Mouse (Mus musculus) embryonic stem cell, embryonic (primary cell): ENCODE results near the gene Akr1b7.
"Not testable (repeated sequence)": the region's sequence is repeated elsewhere in the genome, so short reads cannot be mapped to it uniquely, and the experiment has no call there.

Experiments used
- CTCF ChIA-PET, 4 experiments: fragments of 300-600 bp in 2 of 4; fragments of 350-600 bp in 2 of 4; sonication (Branson Sonifier 250); formaldehyde crosslinking; loops; one replicate each; lab custom pipeline; 2022; ENCODE audit warnings: inconsistent platforms in 2 of 4; lab: Charles Lee
- POLR2A ChIA-PET, 4 experiments: fragments of 300-600 bp in 2 of 4; fragments of 350-600 bp in 2 of 4; sonication (Branson Sonifier 250); formaldehyde crosslinking; loops; one replicate each; lab custom pipeline; 2022; ENCODE audit warnings: antibody characterized with exemption in 4 of 4, inconsistent platforms in 1 of 4; lab: Charles Lee

Gene Akr1b7

DNA sequence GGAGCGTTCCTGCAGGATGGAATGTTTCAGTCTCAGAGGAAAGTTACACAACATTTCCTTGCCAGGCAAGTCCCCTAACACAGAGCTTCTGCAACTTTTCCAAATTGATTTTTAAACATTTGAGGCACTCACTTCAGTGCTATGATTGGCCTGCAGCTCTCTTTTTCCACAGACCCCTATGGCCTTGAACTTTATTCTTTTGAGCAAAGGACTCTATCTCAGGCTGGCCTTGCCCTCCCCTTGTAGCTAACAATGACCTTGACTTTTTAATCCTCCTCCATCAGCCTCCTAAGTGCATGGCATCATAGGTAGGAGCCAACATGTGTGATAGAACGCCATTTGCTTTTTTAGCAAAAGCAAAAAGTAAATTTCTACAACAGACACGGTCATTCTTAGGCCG, 5.4 kb upstream of the Akr1b7 start:
- ChIA-PET POLR2A (no interaction called here), CTCF (no interaction called here)

DNA sequence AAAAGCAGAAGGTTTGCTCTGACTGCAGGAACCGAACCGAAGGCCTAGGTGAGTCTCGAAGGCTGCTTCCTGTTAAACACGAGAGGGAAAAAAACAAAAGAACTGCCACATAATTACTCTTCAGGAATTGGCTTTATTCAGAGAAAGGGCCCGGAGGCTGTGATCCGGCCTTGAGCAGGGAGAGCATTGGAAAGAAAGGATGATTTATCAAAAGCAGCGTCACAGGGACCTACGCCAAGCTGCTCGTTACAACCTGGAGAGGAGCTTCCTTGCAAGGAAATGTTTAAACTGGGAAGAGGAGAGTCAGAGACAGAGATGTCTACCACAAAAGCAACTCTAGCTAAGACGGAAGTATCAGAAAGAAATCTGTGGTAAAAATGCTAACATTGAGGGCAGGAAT, 4.7 kb upstream of the Akr1b7 start:
- CTCF ChIA-PET = interaction anchor here in 1 of 4 experiments (0.5 kb wide), 1 partner anchor 113 kb away, joined by 7 read pairs; no protein-coding TSS in a partner anchor
- POLR2A ChIA-PET = no interaction called here

DNA sequence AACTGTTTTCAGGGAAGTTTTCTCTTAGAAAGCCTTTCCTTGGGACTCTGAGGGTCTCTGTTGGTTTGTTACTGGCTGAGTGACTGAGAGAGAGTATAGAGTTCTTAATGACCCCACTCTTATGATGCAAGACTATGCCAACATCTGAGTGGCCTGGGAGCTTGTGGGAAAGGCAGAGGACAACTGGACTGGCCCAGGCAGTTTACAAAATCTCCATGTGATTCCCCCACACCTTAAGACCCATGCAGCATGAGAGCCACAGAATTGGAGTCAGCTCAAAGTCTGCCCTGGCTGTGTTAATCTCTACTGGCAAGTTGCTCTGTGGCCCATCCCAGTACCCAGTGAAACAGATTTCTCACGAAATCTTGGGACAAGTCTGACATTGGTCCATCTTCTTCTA, 554 bp downstream of the Akr1b7 start:
- ChIA-PET CTCF (no interaction called here), POLR2A (interaction anchor here in 2 of 4 experiments (0.6 to 1.1 kb wide), 2 partner anchors 69 to 324 kb away, joined by 3 to 4 read pairs; no protein-coding TSS in a partner anchor)

DNA sequence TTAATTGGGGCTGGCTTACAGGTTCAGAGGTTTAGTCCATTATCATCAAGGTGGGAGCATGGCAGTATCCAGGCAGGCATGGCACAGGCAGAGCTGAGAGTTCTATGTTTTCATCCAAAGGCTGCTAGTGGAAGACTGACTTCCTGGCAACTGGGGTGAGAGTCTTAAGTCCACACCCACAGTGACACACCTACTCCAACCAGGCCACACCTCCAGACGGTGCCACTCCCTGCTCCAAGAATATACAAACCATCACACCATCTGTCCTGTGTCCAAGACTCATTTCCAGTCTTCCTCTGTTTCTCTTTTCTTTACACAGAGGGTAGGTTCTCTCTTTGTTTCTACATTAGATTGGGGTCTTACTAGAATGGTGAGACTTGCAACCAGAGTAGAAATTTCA, 1.3 kb downstream of the Akr1b7 start:
- CTCF ChIA-PET = not testable (repeated sequence)
- POLR2A ChIA-PET = interaction anchor here in 1 of 4 experiments (1.1 kb wide), 1 partner anchor 69 kb away, joined by 3 read pairs; no protein-coding TSS in a partner anchor

DNA sequence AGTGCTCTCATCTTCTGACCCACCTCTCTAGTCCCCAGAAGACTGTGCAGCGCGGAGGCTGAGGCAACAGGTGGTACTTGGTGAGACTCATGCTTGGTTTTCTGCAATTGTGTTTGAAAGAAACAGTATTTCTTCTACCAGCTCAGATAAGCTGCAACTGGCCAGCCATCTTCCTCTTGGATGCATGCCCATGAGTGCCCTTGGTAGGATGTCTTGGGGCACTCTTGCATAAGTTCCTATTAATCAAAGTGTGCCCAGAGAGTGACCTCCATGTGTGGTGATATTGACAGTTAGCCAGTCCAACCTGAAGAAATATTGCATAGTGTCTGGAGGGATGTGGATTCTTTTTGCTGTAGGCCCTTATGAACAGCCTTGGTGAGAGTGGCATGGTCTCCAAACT, 4.4 kb downstream of the Akr1b7 start:
- ChIA-PET CTCF (no interaction called here), POLR2A (no interaction called here)

DNA sequence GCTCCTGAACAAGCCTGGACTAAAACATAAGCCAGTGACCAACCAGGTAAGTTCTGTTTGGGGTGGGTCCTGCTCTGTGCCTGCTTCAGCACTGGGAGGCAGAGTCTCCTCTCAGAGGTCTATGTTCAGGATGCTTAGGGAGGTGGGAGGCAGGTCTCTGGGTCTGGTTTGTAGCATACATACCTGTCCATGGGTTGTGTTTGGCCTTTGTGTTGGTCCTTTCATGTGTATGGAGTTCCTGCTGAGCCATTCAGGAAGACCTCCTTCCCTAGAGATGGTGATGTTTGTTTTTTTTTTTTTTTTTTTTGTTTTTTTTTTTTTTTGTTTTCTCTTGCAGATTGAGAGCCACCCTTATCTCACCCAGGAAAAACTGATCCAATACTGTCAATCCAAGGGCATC, 6.9 kb downstream of the Akr1b7 start:
- ChIA-PET POLR2A (no interaction called here), CTCF (no interaction called here)

DNA sequence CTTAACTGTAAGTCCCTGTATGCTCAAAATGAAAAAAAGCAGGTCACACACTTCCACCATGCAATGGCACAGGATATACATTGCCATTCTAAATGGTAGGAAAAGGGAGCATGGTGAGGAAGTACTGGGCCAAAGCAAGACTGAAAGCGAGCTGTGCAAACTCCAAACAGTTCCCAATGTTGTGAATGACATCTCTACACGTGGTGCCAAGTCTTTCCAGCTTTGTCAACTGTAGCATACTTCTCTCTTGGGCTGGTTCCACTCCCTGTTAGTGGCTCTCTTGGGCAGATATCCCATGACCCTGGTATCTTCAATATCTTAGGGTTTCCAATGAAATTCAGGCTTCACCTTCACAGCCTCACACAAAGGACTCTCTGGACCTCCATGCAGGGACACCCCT, 26.9 kb downstream of the Akr1b7 start:
- ChIA-PET CTCF (interaction anchor here in 1 of 4 experiments (0.6 kb wide), 1 partner anchor 145 kb away, joined by 3 read pairs; no protein-coding TSS in a partner anchor), POLR2A (no interaction called here)

DNA sequence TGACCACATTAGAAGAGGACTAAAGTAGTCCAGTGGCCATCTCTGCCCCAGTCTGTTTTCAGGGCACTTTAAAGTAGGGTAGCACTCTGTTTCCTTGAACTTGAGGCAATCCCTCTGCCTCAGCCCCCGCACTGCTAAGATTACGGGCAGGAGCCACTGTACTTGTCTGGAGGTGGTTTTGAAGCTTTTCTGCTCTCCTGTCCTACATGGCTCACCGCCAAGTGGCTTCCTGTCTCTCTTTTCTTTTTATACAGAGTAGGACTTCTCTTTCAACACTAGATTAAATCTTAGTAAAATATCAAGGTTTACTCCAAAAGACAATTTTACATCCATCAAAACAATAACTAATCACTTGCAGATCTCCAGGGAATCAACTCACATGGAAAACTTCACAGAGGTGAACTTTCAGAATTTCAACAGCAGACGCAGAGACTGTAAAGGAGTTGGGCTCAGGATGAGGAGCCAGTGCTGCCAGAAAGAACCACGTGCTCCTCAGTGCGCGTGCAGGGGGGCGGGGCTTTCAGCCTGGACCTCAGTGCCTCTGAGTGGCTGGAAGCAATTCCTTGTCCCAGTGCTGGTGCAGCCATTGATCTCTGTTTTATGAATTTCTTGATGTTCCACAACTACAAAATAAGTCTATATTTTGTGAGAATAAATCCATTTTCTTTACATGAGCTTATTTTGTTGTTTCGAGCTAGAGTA, 29.6 kb downstream of the Akr1b7 start:
- POLR2A ChIA-PET = interaction anchor here in 2 of 4 experiments (0.6 to 0.9 kb wide), 2 partner anchors 27 to 56 kb away, joined by 3 to 6 read pairs; no protein-coding TSS in a partner anchor
- CTCF ChIA-PET = interaction anchor here in 1 of 4 experiments (0.7 kb wide), 1 partner anchor 88 kb away, joined by 3 read pairs; no protein-coding TSS in a partner anchor

DNA sequence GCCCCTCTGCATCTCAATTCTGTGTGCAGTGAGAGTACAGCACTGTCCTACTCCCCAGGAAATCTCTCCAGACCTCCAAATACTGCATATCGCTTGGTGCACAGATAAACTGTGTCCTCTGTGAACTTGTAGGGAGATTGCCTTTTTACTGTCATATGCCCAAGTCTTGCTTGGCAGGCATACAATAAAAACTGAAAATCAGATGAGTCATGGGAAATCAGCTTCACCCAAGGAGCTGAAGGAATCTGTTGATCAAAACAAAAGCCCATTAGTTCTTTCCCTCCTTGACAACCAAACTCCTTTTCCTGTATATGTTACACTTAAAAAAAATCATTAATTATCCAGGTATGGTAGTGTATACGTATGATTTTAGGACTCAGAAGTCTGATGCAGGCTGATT, 31.7 kb downstream of the Akr1b7 start:
- POLR2A ChIA-PET = no interaction called here
- CTCF ChIA-PET = no interaction called here

DNA sequence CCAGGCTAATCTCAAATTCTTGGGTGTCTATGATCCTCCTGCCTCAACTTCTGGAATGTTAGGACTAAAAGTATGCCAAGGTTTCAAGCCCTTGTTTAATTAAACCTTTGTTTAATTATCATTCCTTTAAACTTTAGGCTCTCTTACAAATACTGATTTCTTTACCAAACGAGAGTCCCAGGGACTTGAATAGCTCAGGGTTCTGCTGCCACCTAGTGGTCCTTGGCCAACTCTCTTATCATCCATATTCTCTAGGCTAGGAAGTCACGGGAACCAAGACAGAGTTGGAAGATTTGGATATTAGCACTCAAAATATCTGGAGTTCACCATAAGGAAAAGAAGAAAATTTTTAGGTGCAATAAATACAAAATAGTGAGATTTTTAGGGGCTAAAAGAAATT, 35.8 kb downstream of the Akr1b7 start:
- ChIA-PET CTCF (interaction anchor here in 3 of 4 experiments (0.5 to 2.1 kb wide), 9 partner anchors 18 to 1910 kb away, joined by 3 to 12 read pairs (median 4); no protein-coding TSS in a partner anchor), POLR2A (interaction anchor here in 1 of 4 experiments (0.6 to 0.7 kb wide), 2 partner anchors 50 to 234 kb away, joined by 7 to 8 read pairs; no protein-coding TSS in a partner anchor)

DNA sequence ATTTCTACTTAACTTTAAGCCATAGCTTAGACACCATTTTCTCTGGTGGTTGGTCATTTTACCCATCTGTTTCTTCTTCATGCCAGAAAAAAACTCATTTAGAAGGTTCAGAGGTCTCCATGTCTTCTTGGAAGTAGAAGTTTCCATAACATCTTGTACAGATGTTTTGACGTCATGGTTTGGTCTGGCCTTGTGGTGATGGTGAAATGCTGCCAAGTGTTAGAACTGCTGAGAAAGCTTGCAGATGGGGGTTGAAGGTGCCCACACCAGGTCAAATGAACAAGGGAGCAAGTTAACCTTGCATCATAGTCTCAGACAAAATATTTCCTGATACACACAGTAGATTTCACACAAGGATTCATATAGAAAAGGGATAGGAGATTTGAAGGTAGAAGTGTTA, 36.6 kb downstream of the Akr1b7 start:
- ChIA-PET POLR2A (no interaction called here), CTCF (interaction anchor here in 1 of 4 experiments (2.1 kb wide), 1 partner anchor 156 kb away, joined by 12 read pairs; no protein-coding TSS in a partner anchor)

DNA sequence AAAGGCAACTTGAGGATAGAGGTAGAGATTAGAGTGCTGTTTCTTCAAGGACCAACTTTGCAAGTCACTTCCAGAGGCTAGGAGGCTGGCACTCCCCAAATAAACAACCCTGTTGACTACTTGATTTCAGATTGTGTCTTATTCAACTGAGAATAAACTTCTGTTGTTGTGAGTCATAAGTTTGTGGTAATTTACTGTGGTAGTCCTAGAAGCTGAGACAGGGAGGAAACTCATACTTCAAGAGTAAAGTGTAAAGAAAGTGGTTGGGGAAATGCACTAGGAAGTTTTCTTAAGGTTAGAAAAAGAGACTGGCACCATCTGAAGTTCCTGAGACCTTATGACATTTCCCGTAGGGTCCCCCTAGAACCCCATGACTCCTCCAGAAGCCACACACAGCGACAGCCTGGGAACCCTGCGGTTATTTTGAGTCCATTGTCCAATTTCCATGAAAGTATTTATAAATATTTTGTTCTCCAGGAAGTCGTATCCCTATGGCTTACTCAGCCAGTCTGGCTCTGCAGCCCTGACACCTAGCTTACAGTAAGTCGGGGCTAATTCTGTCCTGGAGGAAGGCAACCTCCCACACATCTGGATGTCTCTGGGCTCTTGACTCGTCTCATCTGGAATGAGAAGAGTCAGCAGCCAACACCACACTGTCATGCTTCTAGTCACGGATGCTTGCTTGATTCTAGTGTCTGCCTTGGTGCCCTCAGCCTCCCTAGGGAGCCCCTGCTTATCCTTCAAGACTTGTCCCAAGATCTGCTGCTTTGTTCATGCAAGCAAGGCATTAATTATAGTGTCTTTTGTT, 41.0 kb downstream of the Akr1b7 start:
- POLR2A ChIA-PET = no interaction called here
- CTCF ChIA-PET = interaction anchor here in 2 of 4 experiments (0.7 to 1.3 kb wide), 2 partner anchors 307 to 368 kb away, joined by 3 to 4 read pairs; no protein-coding TSS in a partner anchor

DNA sequence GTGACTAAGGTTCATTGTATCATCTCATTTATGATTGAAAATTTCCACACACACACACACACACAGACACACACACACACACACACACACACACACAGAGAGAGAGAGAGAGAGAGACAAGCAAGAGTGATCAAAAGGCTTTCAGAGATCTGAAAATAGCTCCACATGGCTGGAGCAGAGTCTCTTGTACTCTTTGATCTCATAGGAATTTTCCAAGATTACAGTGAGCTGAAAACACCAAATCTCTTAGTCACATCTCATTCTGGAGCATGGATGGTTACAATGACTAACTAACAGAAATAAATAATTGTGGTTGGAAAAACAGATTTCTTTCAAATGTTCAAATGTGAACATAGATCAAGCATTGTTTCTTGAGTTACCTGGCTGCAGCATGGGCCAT, 47.3 kb downstream of the Akr1b7 start:
- ChIA-PET CTCF (interaction anchor here in 2 of 4 experiments (0.7 kb wide), 2 partner anchors 14 to 1285 kb away, joined by 3 to 5 read pairs; no protein-coding TSS in a partner anchor), POLR2A (interaction anchor here in 1 of 4 experiments (1.2 kb wide), 1 partner anchor 17 kb away, joined by 3 read pairs; the partner anchor contains the start of gene Bpgm)

DNA sequence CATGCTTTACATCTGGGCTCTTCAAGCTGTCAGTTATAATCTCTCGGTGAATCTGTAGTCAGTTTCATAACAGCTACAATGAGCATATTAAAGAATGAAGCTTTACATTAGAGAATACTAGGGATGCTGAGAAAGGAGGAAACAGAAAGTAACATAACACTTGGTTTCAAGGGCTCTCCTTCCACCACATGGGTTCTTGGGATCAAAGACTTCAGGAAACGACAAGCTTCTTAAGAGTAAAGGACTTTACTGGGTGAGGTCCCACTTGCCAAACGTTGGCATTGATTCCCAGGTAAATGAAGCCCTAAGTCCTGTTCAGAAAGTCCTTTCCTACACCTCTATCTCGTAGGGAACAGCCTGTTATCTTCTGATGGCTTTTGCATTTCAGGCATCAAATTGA, 48.5 kb downstream of the Akr1b7 start:
- CTCF ChIA-PET = interaction anchor here in 1 of 4 experiments (0.6 kb wide), 1 partner anchor 293 kb away, joined by 3 read pairs; no protein-coding TSS in a partner anchor
- POLR2A ChIA-PET = interaction anchor here in 1 of 4 experiments (0.6 kb wide), 1 partner anchor 9 kb away, joined by 4 read pairs; no protein-coding TSS in a partner anchor

DNA sequence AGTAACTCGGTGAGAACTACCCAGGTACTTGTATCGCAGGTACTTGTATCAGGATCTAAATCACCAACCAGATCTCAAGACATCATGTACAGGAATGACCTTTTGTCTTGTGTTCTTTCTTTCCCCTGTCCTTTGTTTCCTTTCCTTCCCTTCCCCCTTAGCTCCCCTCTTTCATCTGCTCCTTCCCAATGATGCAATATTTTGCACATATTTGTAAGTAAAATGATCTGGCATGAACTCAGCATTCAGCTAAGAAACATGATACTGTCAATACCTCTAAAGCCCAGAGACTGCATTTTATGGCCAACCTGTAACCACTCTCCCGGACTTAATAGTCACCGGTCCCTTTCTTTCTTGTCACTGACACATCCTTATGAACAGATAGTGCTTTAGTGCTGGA, 51.4 kb downstream of the Akr1b7 start:
- CTCF ChIA-PET = interaction anchor here in 1 of 4 experiments (0.6 kb wide), 1 partner anchor 186 kb away, joined by 4 read pairs; no protein-coding TSS in a partner anchor
- POLR2A ChIA-PET = interaction anchor here in 2 of 4 experiments (0.6 to 1.5 kb wide), 3 partner anchors 12 to 304 kb away, joined by 3 to 5 read pairs (median 4); partner anchors contain the start of gene Bpgm (in 1 of the 2)

DNA sequence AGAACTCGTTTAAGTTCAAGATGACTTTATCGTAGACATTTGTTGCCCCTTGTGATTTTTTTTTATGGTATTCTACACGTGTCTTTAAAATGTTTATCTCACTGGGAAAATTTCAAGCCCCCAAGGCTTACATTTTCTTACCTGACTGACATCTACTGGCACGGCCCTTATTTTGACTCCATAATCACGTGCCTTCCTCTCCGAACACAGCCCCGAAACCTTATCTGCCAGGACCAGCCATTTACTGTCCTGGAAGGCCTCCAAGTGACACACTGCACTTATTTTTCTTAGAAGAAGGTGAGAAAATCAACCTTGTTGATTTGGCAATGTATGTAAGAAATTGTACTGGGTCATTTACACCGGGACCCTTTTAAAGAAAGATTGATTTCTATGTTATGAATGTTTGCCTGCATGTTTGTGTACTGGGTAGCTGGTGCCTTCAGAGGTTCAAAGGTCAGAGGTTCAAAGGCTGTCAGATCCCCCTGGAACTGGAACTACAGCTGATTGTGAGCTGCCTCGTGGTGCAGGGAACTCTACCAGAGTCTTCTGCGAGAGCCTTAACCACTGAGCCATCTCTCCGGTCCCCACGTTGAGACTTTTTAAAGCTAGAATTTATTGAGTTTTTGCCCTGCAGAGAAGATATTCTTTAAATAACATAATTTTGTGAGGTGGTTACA, 59.4 kb downstream of the Akr1b7 start:
- ChIA-PET CTCF (interaction anchor here in 2 of 4 experiments (0.7 to 1.2 kb wide), 2 partner anchors 77 to 283 kb away, joined by 4 to 5 read pairs; no protein-coding TSS in a partner anchor), POLR2A (interaction anchor here in 1 of 4 experiments (1.0 kb wide), 1 partner anchor 11 kb away, joined by 3 read pairs; no protein-coding TSS in a partner anchor)
